Mouse (Mus musculus) ZHBTc4 (cell line): ENCODE results near the gene Pnkp.

Experiments used
- DNase-seq: peaks from one replicate; pipeline ENCODE4 v3.0.0-alpha.2; 2011; ENCODE audit warnings: low read depth, low spot score

Pnkp gene

DNA sequence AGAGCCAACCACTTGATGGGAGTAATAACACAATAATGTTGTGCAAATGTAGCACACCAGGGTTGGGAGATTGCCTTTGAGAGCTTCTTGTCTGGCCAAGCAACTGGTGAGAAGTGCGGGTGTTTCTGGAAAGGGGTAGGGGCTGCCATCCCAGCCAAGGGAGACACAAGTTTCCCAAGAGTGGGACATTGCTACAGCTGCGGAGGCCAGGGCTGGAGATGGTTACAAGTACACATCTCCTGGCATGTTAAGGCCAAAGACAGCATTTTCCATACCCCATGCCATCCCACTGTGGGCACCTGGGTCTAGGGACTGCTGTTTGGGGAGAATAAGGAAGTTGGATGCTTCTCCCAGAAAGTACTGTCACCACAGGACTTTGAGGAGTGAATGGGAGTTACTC is 3.9 kb upstream of the Pnkp start:
- DNase-seq, result no peak

DNA sequence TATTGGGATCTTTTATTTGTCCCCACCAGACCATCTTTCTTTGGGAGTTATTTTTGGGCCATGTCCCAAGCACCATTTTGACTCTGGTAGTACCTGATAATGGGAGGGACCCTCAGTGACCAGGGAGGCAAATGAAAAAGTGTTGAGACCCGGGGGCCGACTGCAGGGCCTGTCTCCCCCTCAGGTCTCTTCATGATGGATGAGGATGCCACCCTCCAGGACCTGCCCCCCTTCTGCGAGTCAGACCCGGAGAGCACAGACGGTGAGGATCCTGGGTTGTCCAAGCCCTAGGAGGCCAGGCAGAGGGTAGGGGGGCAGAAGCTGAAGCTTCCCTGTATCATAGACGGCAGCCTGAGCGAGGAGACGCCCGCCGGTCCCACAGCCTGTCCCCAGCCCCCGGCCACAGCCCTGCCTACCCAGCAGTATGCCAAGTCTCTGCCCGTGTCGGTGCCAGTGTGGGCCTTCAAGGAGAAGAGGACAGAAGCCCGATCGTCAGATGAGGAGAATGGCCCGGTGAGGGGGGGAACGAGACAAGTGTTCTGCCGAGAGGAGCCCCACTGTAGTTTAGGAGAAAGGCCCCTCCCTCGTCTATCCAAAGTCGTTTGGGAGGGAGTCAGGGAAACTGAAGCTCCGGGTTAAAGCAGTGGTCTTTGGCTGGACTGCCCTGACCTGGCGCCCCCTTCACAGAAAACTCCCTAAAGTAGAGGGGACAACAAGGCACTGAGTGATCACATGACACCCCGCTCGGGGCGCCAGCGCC is 3.2 kb upstream of the Pnkp start:
- DNase-seq, result no peak

GRCm38 (mm10) chr7:44854356-44855031 is 2.4 kb upstream of the Pnkp start:
- DNase-seq, result peak; percentile 94

- DNase-seq, result no peak
Observed at GRCm38 (mm10) chr7:44855036-44855435, 1.9 kb upstream of the Pnkp start.

DNA sequence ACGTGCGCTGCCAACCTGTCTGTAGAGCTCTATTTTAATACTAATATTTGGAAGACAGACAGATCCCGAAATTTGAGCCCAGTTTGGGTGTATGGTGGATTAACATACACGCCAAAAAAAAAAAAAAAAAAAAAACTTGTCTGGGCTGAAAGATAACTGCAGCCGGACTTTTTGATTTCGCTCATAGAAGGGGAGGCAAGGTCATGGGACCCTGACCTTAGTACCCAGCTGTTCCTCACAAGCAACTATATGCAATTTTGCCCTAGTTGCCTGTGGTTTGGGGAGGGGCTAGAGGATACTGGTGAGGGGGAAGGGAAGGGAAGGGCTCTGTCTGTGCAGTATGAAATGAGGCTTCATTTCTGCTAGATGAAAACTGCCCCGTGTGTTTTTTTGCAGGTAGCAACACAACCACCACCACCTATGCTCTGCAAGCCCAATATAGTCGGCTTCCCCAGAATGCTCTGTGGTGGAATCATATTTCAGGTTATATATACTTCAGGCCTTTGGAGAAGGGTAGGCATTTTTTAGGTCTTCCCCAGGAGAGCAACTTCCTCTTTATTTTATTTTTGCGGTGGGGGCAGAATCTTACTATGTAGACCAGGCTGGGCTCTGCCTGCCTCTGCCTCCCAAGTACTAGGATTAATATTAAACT is 548 bp upstream of the Pnkp start:
- no peak for DNase-seq

DNA sequence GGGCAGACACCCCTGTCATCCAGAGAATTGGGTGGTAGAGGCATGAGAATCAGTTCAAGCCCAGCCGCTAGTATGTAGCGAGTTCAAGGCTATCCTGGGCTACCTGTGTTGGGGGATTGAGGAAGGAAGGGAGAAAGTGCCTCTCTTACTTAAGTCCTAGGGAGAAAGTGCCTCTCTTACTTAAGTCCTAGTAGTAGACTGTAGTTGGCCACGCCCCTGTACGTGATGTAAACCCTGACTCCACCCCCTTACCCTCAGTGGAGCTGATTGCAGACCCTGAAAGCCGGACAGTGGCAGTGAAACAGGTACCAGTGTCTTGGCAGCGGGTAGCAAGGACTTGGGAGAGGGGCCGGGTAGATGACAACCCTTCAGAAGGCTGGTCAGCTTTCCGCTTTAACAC is 966 bp downstream of the Pnkp start:
- DNase-seq, result peak; percentile 77

DNA sequence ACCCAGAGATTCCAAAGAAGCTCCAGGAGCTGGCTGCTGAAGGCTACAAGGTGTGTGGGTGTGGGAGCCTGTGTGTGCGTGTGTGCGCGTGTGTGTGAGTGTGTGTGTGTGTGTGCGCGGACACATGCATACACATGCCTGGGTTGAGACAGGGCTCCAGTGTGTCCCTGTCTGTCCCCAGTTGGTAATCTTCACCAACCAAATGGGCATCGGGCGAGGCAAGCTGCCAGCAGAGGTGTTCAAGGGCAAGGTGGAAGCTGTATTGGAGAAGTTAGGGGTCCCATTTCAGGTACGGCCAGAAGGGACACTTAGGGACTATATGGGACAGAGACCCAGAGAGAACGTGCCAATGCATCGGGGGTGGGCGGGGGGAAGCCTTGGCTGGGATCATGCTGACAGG is 3.0 kb downstream of the Pnkp start:
- DNase-seq, result no peak

- DNase-seq, result peak; percentile 80
Observed at GRCm38 (mm10) chr7:44860576-44861428, 3.9 kb downstream of the Pnkp start.

GRCm38 (mm10) chr7:44861429-44861816 is 4.5 kb downstream of the Pnkp start:
- peak; percentile 39 for DNase-seq

GRCm38 (mm10) chr7:44862434-44862833 is 5.5 kb downstream of the Pnkp start:
- no peak for DNase-seq

DNA sequence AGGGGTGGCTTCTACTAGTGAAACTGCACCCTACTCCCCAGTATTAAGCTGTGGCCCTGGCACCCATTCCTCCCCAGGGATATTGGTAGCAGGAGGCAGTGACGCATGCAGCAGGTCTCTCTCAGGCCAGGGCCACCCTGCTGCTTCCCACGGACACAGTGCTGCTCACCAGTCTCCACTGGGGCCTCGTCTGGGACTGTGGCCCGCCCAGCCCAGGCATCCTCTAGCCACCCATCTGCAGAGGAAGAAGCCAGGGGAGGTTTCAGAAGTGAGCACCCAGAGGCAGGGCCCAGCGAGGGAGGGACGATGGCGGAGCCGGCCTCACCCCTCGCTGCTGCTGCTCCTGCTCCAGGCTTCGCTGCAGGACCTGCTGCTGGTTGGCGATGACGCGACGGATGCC is 6.3 kb downstream of the Pnkp start:
- DNase-seq, result no peak

DNA sequence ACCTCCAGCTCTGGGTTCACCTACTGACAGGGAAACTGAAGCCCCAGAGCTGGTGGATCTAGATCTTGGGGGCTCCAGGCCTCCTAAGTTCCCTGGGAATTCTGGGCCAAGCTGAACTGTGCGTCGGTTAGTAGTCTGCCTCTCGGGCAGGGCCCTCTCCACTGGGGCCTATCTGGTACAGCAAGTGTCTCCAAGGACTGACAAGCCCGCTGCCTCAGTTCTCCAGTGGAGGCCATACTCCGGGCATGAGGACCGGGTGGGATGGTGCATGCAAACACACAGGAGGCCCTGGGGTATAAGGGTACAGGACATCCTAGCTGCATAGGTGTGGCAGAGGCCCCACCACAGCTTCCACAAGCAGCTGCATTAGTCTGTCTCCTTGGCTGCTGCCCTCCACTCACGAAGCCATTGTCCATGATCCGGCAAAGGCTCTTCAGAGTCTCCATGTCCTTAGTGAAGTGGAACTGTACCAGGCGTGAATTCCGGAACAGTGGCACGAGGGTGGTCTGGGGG is 7.1 kb downstream of the Pnkp start:
- DNase-seq, result no peak

DNA sequence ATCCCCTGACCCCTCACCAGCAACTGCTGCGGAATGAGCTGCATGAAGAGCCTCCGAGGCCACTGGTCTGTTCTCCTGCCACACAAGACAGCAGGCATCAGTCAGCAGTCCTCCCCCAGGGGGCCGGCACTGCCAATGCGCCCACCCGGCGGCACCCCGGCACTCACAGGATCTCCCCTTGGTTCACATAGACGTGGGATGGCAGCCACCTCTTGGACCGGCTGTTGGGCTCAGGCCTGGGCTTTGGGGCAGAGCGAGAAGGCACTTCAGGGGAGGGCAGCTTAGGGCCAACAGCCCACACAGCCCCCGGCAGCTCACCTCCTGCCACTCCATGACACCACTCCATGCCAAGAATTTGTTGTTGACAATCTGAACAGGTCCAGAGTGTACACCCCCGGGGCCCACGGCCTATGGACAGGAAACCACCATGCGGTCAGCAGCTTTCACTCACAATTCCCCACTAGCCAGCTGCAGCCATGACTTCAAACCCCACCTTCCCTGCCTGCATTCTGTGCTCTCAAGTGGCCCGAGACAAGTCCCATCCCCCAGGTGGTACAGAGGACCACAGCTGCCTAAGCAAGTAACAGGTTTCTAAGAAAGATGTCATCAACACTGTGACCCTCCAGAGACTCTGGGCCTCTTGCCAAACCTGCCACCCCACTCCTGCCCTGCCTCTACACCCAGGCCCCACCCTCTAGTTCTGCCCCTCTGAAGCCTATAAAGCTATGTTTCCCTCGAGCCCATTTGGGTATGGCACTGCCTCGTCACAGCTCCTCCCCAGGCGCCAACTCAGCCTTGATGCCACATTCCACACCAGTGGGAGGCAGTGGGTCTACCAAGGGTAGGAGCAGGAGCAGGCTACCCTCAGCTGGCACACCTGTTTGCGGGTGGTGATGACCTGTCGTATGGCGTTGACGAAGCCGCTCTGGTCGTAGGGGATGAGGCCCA is 7.9 kb downstream of the Pnkp start:
- no peak for DNase-seq

DNA sequence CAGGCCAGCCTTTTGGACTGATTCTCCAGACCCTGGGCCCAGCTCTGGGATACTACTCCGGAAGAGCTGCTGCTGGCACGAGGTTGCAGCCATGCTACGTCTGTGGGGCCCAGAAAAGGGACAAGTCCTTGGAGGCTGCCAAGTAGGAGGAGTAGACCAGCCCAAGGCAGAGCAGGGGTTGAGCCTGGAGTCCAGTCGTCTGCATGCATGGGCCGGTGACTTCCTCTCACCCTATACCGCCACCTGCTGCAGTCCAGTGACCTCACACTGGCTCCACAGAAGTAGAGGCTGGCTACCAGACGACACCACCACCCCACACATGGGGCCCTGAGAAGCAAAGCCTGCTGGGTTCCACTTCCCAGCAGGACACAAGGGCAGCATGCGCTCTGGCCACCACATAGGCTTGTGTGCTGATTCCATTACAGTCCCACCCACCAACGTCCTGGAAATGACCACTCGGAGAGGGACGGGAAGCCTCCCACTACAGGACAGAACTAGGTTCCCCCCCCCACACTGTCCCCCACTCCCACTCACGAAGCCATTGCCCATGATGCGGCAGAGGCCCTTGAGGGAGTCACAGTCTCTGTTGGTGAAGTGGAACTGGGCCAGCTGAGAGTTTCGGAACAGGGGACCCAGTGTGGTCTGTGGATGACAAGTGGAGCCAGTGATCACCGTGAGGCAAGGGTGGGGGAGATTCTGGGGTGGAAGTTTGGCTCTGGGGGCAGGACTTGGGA is 9.5 kb downstream of the Pnkp start:
- no peak for DNase-seq

- no peak for DNase-seq
Observed at GRCm38 (mm10) chr7:44867010-44867702, 10.2 kb downstream of the Pnkp start.

DNA sequence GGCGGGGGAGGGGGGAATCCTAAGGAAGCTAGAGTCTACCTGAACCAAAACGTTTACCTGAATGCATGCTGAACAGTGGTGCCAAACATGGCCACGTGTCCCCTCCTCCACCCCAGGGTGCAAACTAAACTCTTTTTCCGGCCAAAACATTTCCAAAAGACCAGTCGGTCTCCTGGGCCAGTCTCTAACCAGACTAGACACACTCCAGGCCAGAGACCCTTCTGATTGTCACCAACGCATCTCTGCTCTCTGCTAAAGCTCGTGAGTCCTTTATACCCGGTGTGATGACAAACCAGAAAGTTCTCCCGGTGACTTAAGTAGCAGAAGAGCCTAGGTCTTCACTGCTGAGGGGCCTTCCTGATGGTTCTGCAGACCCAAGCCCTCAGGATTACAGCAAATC is 10.9 kb downstream of the Pnkp start:
- no peak for DNase-seq

- DNase-seq, result no peak
Observed at GRCm38 (mm10) chr7:44868465-44868864, 11.5 kb downstream of the Pnkp start.

DNA sequence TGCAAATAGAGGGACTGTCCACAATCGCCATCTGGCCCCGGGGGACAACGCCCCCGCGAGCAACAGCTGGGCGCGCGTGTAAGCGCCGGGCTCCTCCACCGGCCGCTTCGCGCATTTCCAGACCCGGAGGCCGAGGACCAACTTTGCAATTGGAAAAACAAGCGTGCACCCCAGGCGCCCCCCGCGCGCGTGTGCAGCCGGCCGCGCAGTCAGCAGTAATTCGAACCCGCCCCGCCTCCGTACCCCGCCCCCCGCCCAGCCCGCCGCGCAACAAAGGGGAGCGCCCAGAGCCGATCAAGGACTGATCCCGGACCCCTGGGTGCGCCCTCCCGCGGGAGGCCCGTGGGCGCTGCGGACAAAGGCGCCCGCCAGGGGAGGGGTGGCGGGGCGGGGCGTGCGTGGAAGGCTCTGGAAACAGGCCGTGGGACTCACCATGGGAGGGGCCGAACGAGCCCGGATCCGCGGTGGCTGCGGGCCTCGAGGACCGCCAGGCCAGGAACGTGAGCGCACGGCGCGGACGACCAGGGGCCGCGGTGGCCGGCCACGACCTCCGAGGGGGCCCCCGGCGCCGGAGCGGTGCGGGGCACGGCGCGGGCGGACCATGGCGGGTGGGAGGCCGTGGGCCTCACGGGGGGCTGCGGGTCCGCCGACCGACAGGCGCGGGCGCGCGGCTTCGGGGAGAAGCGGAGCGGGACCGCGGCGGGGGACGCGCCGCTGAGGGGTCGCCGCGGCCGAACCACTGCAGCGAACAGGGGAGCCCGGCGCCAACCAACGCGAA is 12.2 kb downstream of the Pnkp start:
- peak; percentile 74 for DNase-seq
